Mouse (Mus musculus) myocyte (in vitro differentiated cells): ENCODE measurements around the gene Siglec1. TPM values are rescaled to one million over a fixed set of nuclear protein-coding genes. Genes with fewer than 3 reads are reported as not detected.

Experiments used
- H3K27me3 ChIP-seq: one replicate; pipeline ENCODE4 v1.6.1; 2011; ENCODE audit not compliant: control insufficient read depth, insufficient read depth, insufficient read length
- H3K36me3 ChIP-seq: one replicate; pipeline ENCODE4 v1.6.1; 2011; ENCODE audit not compliant: control insufficient read depth, insufficient read depth
- H3K4me2 ChIP-seq: one replicate; pipeline ENCODE4 v1.6.1; 2011; ENCODE audit warnings: low read depth, control low read depth
- H3K4me3 ChIP-seq: one replicate; pipeline ENCODE4 v1.5.1; 2011; ENCODE audit warnings: mild to moderate bottlenecking, control low read depth, moderate library complexity
- H3K79me2 ChIP-seq: one replicate; pipeline ENCODE4 v1.6.1; 2011; ENCODE audit not compliant: control insufficient read depth, insufficient read depth
- H3ac ChIP-seq: one replicate; pipeline ENCODE4 v1.6.1; 2011; ENCODE audit not compliant: control insufficient read depth, insufficient read length
- CEBPB ChIP-seq: IDR thresholded peaks from 2 replicates; pipeline ENCODE4 v1.6.1; 2011; ENCODE audit warnings: mild to moderate bottlenecking, moderate library complexity; ENCODE audit not compliant: poor library complexity, insufficient read depth, severe bottlenecking
- E2F4 ChIP-seq: IDR thresholded peaks from one replicate; pipeline ENCODE4 v1.6.1; 2011; ENCODE audit warnings: mild to moderate bottlenecking, control low read depth, moderate library complexity; ENCODE audit not compliant: insufficient read depth
- MAX ChIP-seq: IDR thresholded peaks from one replicate; pipeline ENCODE4 v1.6.1; 2011; ENCODE audit warnings: low read depth, mild to moderate bottlenecking, control low read depth
- MYOD1 ChIP-seq, 3 experiments: IDR thresholded peaks; one replicate each; pipeline ENCODE4 v1.6.1; 2011; ENCODE audit warnings: control low read depth in 2 of 3, low read depth in 2 of 3, mild to moderate bottlenecking in 2 of 3, moderate library complexity in 1 of 3; ENCODE audit not compliant: insufficient read length in 2 of 3, control insufficient read depth in 1 of 3
- MYOG ChIP-seq, 3 experiments: IDR thresholded peaks; one replicate each; pipeline ENCODE4 v1.6.1; 2011; ENCODE audit warnings: control low read depth in 2 of 3, low read depth in 2 of 3, mild to moderate bottlenecking in 2 of 3; ENCODE audit not compliant: insufficient read length in 2 of 3, control insufficient read depth in 1 of 3, insufficient read depth in 1 of 3
- POLR2A ChIP-seq: IDR thresholded peaks from one replicate; pipeline ENCODE4 v1.6.1; 2011; ENCODE audit warnings: low read depth, mild to moderate bottlenecking, control low read depth, moderate library complexity; ENCODE audit not compliant: insufficient read length
- POLR2AphosphoS2 ChIP-seq: IDR thresholded peaks from one replicate; pipeline ENCODE4 v1.6.1; 2011; ENCODE audit warnings: low read depth, control low read depth; ENCODE audit not compliant: insufficient read length
- REST ChIP-seq: IDR thresholded peaks from one replicate; pipeline ENCODE4 v1.6.1; 2011; ENCODE audit warnings: mild to moderate bottlenecking, control low read depth, moderate library complexity; ENCODE audit not compliant: insufficient read depth, insufficient read length
- SRF ChIP-seq: IDR thresholded peaks from one replicate; pipeline ENCODE4 v1.6.1; 2011; ENCODE audit warnings: low read depth; ENCODE audit not compliant: control insufficient read depth, insufficient read length
- TCF12 ChIP-seq: IDR thresholded peaks from one replicate; pipeline ENCODE4 v1.6.1; 2011; ENCODE audit warnings: mild to moderate bottlenecking, control low read depth; ENCODE audit not compliant: poor library complexity, insufficient read depth, severe bottlenecking
- TCF3 ChIP-seq: IDR thresholded peaks from one replicate; pipeline ENCODE4 v1.6.1; 2011; ENCODE audit warnings: low read depth, control low read depth; ENCODE audit not compliant: insufficient read length
- USF1 ChIP-seq: IDR thresholded peaks from one replicate; pipeline ENCODE4 v1.6.1; 2011; ENCODE audit warnings: low read depth, mild to moderate bottlenecking, control low read depth, moderate library complexity
- polyA plus RNA-seq: library from polyadenylated mRNA; unstranded; fragments of >200 nt; fragmentation: generic; extraction: Trizol; gene quantifications from one replicate; pipeline ENCODE4 v1.2.1, GENCODE M21; 2012; ENCODE audit warnings: missing spikeins

Siglec1 gene
- polyA plus RNA-seq: not detected

DNA sequence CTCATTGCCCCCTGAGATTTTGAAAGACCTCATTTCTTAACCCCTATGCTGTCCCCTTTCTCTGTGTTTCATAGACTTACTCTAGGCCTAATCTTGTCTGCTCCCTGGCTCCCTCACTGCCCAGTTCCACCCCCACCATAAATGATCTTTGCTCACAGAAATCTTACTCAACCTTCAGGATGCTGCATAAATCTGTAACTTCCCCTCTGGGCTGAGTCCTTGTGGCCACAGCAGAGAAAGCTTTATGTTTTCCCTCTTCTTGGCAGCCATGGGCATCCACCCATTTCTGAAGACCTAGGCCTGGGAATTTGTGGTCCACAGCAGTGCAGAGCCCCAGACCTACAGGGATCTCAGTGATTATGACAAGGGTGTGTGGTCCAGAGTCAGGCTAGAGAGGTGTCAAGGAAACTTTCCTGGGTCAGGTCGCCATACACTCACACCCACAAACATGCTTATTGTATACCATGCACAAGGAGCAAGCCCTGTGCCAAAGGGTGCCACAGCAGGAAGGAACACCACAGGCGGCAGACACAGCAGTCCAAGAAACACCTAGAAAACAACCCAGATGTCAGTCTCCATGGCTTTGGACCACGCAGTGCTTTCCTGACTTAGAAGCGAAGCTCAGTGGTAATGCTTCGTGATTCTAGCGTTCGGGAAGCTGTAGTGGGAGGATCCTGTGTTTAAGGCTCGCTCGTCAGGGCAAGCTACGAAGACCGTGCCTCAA is at the start of gene Siglec1:
Gene Siglec1 (minus strand): TSS at position 99 of the 724 bp plus-strand sequence.
- Histone ChIP-seq H3ac (no peak within 1 kb of the TSS), H3K79me2 (no peaks in the 10 kb centered on the region), H3K36me3 (no peaks in the 10 kb centered on the region), H3K27me3 (no peaks in the 10 kb centered on the region), H3K4me3 (no peak within 1 kb of the TSS), H3K4me2 (no peak within 1 kb of the TSS)
- TF ChIP-seq MYOD1 (IDR thresholded peaks at IDR 0.05; ENCODE audit: control insufficient read depth in 1 of 3, insufficient read length in 2 of 3, low read depth in 2 of 3) (no peak), TCF12 (no peak), POLR2AphosphoS2 (no peak), USF1 (no peak), SRF (no peak), TCF3 (no peak), MYOG (IDR thresholded peaks at IDR 0.05; ENCODE audit: control insufficient read depth in 1 of 3, insufficient read depth in 1 of 3, insufficient read length in 2 of 3, low read depth in 2 of 3) (no peak)

GRCm38 (mm10) chr2:131135521-131136139 is 49.1 kb upstream of the Siglec1 start:
- no peaks in the 10 kb centered on the region for H3K79me2 ChIP-seq
- H3K27me3 ChIP-seq: no peaks in the 10 kb centered on the region
- H3K36me3 ChIP-seq: no peaks in the 10 kb centered on the region
- no peak overlapping the region for H3ac ChIP-seq
- H3K4me3 ChIP-seq: no peak overlapping the region
- no peak for TF ChIP-seq MAX
- TF ChIP-seq E2F4: no peak
- no peak for TF ChIP-seq REST
- TF ChIP-seq POLR2AphosphoS2: no peak
- TF ChIP-seq TCF3: no peak
- TF ChIP-seq POLR2A: no peak
- no peak for TF ChIP-seq MYOG (IDR thresholded peaks at IDR 0.05; ENCODE audit: control insufficient read depth in 1 of 3, insufficient read depth in 1 of 3, insufficient read length in 2 of 3, low read depth in 2 of 3)
- no peak for TF ChIP-seq CEBPB
- no peak for TF ChIP-seq USF1
- no peak for TF ChIP-seq SRF
- no peak for TF ChIP-seq TCF12
- TF ChIP-seq MYOD1 (IDR thresholded peaks at IDR 0.05; ENCODE audit: control insufficient read depth in 1 of 3, insufficient read length in 2 of 3, low read depth in 2 of 3): no peak
- no peak overlapping the region for H3K4me2 ChIP-seq

DNA sequence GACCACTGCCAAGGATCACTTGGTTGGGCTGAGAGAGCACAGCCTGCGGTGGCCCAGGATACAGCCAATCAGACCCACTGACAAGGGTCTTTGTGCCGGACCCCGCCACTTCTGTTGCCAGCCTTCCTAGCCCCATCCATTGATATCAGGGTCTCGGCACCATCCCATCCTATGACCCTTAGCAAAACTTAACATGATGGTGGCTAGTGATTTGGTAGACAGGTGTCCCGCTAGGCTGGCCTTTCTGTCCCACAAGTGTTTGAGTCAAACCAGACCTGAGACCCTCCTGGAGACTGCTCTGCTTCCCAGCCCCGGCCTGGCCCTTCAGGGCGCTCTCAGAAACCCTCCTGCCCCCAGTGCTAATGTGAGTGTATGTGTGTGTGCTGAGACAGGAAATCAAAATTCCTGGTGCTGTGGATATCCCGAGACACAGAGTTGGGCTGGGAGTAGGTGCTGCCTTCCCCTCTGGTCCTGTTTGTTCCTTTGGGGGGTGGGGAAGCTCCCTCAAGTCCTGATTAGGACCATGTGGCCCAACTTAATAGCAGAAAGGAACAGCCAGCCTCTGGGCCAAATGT is 48.3 kb upstream of the Siglec1 start:
- no peaks in the 10 kb centered on the region for H3K79me2 ChIP-seq
- no peaks in the 10 kb centered on the region for H3K36me3 ChIP-seq
- H3K4me3 ChIP-seq: no peak overlapping the region
- no peaks in the 10 kb centered on the region for H3K27me3 ChIP-seq
- TF ChIP-seq MYOG (IDR thresholded peaks at IDR 0.05; ENCODE audit: control insufficient read depth in 1 of 3, insufficient read depth in 1 of 3, insufficient read length in 2 of 3, low read depth in 2 of 3): no peak
- TF ChIP-seq SRF: no peak
- no peak for TF ChIP-seq REST
- TF ChIP-seq TCF3: no peak
- no peak for TF ChIP-seq CEBPB
- no peak for TF ChIP-seq POLR2A
- no peak overlapping the region for H3ac ChIP-seq
- H3K4me2 ChIP-seq: no peak overlapping the region

DNA sequence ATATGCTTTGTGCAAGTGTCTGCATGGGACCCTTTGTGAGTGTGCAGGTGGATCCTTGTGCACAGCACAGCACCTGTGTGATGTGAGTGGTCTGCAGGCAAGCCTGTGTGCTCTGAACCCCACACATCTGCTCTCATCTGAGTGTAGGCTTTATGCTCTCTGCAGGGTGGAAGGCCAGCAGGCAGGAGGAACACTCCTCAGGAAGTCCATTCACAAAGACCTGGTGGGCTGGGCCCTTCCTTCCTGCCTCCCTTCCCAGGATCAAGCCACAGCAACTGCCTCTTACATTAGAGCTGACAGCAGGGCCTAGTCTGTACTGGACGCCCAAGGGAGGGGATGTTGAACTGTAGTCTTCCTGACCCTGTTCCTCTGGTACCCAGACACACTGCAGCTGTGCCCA is 47.8 kb upstream of the Siglec1 start:
- H3K79me2 ChIP-seq: no peaks in the 10 kb centered on the region
- H3K4me2 ChIP-seq: no peak overlapping the region
- no peak overlapping the region for H3ac ChIP-seq
- H3K36me3 ChIP-seq: no peaks in the 10 kb centered on the region
- no peak for TF ChIP-seq MAX
- no peak for TF ChIP-seq REST
- TF ChIP-seq E2F4: no peak
- TF ChIP-seq CEBPB: no peak
- TF ChIP-seq MYOD1 (IDR thresholded peaks at IDR 0.05; ENCODE audit: control insufficient read depth in 1 of 3, insufficient read length in 2 of 3, low read depth in 2 of 3): no peak
- no peak for TF ChIP-seq POLR2A
- no peak for TF ChIP-seq MYOG (IDR thresholded peaks at IDR 0.05; ENCODE audit: control insufficient read depth in 1 of 3, insufficient read depth in 1 of 3, insufficient read length in 2 of 3, low read depth in 2 of 3)
- TF ChIP-seq POLR2AphosphoS2: no peak
- no peak for TF ChIP-seq TCF12
- no peak for TF ChIP-seq TCF3
- TF ChIP-seq USF1: no peak
- no peak for TF ChIP-seq SRF
- no peak overlapping the region for H3K4me3 ChIP-seq
- H3K27me3 ChIP-seq: no peaks in the 10 kb centered on the region
